Mouse (Mus musculus) liver, adult (tissue): ENCODE results near the gene Il34.

ENCODE experiments used
- GATA4 ChIP-seq: IDR thresholded peaks from 2 replicates; pipeline ENCODE4 v1.6.1; 2014; ENCODE audit warnings: mild to moderate bottlenecking, low read length; ENCODE audit not compliant: insufficient replicate concordance

Gene Il34

DNA sequence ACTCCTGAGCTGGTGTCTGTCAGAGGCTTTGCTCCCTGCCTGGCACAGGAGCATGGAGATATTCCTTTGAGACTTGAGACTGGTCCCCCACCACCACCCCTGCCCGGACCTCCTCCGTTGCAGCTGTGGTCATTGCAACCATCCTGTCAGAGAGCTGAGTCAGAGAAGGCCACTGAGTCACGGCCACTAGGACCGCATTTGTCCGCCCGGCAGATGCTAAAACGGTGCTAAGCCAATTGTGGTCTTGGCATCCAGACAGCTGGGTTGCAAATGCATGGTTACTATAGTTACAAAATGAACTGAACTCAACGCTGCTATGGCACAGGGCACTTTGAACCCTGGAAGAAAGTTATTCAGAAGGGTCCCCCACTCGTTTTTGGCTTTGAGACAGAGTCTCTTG lies 12.2 kb downstream of the Il34 start:
- no peak for TF ChIP-seq GATA4

DNA sequence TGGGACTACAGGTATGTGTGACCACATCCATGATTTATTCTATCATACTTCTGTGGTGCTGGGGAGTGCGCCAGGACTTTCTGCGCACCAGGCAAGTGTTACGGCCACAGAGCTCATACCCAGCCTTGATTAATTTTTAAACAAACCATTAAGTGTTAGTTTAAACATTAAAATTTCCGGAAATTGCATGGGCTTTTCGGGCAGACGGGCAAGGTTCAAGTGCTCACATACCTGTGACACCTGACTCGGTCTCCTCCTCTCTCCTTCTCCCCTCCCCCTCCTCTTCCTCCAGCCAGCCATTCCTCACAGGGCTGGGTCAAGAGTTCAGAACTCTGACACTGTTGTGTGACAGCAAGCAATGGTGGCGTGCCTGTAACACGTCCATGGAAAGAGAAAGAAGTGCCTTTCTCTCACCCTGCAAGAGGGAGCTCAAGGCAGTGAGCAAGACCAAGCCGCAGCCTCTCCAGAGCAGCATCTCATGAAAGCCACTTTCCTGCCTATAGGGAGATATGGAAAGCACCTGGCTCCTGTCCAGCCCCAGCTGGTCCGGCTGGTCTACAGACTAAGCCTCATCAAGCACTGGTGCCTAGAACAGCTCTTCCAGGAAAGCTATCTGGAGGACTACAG lies 13.0 kb downstream of the Il34 start:
- TF ChIP-seq GATA4, result no peak

DNA sequence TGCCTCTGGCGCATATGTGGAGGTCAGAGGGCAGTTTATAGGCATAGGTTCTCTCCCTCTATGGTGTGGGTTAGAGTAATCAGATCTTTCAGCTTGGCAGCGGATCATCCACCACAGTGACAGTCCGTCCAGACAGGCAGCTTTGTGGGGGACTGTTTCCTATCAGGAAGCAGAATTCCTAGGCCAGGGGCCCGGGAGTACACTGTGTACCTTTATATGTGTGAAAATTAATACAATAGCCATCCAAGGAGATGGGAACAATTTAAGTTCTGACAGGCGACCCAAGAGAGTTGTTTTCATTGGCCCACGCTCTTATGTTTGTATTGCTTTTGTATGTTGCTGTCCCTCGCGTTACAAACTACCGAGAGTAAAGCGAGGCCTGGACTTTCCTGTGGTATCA lies 14.6 kb downstream of the Il34 start:
- no peak for TF ChIP-seq GATA4

DNA sequence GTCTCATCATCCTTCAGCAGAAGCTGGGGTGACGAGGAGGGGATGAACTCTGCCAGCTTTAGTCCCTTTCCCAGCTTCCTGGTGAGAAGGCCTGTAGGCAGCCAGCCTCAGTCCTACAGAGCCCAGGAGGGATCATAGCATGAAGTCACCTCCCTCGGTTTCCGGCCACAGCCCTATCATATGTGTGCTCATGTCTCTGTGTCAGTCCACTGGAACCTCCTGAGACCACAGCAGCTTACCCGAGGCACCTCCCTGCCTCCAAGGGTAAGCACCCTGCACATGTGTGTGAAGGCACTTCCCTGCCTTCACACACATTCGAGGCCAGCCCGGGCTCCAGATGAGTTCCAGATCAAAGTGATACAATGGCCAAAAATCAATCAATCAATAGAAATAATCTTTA lies 15.5 kb downstream of the Il34 start:
- TF ChIP-seq GATA4, result no peak

DNA sequence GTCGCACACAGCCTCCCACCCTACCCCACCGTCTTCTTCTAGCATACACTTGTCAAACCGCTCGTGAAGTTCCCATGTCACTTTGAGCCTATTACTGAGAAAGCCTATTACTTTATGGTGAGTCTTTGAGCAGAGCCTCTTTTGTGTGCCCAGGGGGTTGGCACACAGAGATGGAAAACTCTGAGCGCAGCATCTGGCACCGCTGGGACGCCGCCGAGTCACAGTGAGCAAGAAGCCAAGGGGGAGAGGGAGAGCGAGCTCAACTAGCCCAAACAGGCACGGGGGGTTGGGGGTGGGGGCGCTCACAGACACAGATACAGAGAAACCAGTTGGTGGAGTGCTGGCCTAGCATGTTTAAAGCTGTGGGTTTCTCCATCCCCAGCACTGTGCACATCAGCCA lies 16.2 kb downstream of the Il34 start:
- TF ChIP-seq GATA4, result no peak

DNA sequence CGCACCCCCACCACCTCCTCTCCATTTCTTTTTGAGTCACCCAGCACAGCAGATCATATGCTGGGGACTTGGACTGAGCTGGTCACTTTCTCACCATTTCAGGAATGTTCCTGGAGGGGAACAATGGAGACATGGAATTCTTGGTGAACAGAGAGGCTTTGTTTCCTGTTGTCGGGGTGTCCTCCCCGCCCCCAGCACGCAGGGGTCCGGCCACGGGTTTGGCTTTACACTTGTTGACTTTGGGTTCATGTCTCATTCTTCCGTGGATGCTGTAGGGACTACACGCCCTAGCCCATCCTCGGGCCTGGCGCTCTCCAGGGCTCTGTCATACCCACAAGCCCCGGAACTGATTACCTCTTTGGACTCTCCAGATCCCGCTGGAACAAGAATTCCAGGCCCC lies 16.7 kb downstream of the Il34 start:
- no peak for TF ChIP-seq GATA4

DNA sequence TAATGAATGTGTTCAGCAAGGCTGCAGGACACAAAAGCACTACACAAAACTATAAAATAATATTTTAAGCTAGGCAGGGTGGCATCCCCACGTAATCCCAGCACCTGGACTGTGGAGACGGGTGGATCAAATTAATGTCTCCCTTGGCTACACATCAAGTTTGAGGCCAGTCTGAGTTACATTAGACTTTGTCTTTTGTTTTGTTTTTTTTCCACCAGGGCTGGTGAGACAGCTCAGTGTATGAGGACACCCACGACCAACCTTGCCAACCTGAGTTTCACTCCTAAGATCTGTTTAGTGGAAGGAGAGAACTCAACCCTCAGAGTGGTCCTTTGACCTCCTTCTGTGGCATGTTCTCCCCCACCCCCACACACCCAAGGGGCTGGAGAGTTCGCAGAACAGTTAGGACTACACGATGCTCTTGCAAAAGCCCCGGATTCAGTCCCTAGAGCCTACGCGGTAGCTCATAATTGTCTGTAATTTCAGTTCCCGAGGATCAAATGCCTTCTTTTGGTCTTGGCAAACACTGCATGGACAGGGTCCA lies 18.2 kb downstream of the Il34 start:
- TF ChIP-seq GATA4, result no peak

DNA sequence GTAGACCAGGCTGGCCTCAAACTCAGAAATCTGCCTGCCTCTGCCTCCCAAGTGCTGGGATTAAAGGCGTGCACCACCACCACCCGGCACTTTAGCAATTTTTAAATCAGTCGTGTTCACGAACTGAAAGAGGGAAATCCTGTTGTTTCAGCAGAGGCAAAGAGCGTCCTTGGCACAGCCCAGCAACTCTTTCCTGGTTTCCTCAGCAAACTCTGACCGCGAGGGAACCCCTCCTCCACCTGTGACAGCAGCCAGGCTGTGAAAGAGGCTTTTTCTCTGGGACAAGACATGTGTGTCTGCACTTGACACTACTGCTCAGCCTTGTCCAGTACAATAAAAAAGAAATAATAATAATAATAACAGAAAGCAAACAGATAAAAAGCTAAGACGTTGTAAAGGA lies 18.8 kb downstream of the Il34 start:
- TF ChIP-seq GATA4, result no peak

DNA sequence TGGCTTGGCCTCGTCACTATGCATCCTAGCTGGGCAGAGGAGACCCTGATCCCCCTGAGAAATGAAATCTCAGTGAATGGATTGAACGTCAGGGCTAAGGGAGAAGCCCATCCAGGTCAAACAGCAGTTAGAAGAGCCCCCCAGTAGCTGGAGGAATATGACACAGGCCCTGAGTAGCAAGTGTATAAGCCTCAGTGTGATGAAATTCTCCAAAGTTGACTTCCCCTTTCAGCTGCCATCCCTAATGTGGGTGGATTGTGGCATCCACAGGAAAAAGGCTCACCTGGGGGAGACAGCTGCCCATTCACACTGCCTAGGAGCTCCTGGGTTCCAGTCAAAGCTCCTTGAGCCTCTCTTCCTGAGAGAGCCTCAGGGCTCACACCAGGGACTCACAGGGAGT lies 20.4 kb downstream of the Il34 start:
- no peak for TF ChIP-seq GATA4

DNA sequence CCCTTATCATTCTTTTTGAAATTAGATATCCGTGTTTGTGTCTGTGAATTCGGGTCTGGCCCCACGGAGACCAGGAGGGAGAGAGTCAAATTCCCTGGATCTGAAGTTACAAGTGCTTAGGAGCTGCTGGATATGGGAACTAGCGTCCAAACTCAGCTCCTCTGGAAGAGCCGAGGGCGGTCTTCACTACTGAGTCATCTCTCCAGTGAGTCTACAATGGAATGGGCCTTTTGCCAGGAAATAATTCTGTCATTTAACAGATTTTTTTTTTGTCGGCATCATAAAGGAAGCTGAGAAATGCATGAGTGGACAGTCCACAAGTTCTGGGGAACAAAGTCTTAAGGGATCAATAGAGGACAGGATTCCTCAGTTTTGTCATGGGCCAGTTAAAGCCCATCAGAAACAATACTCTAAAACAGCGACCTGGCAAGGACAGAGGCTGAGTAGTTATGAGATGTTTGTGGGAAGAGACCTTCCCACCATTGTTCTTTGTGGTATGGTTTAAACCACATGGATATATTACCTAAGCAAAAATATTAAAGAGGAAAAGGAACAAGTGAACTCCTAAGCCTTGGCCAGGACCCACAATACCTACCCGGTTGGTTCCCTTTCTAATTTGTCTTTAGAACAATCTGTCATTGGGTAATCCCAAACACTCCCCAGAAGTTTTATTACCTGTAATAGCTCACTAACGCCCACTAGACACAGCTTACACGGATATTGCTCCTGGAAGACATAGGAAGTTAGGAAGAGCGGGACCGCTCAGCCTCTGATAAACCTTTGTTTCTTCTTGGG lies 25.6 kb downstream of the Il34 start:
- no peak for TF ChIP-seq GATA4

DNA sequence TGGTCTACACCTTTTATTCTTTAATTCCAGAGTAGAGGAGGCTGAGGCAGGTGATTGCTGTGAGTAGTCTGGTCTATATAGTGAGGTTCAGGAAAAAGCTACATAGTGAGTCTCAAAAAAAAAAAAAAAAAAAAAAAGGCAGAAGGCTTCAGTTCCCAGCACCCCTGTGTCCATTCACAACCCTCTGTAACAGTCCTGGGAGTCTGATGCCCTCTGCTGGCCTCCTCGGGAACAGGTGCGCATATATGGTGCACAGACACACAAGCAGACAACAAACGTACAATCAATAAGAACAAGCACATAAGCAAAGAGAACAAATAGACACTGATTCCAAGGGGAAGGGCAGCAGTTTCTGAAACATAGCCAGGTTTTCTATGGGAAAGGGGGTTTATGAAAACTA lies 29.4 kb downstream of the Il34 start:
- no peak for TF ChIP-seq GATA4

DNA sequence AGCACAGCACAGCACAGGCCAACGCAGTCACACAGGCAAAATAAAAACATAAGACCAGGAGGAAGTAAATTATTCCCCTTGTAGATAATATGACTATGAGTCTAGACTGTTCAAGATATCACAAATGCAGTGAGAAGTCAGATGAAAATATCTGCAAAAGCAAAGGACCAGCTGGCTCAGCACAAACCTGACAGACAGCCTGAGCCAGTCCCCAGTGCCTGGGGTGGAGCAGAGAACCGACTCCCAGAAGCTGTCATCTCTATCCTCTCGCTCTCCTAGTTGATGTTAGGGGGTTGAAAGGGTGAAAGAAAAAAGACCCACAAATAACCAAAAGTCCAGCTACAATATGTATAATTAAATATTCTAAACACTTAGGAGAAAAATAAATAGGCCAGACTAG lies 30.0 kb downstream of the Il34 start:
- no peak for TF ChIP-seq GATA4

DNA sequence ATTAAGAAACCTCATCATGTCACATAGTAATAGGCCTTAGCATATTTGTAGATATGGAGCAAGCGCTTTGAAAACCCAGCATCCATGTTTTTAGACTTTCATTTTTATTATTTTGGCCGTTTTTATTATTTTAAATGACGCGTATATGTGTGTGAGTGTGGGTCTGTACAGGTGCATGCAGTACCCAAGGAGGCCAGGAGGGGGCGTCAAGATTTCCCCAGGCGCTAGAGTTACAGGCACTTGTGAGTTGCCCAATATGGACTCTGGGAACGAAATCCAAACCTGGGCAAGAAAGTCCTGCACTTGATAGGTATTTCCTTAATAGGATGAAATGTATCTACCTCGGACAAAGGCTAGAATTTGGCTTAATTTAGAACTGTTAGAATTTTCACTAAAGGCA lies 30.4 kb downstream of the Il34 start:
- TF ChIP-seq GATA4, result no peak

DNA sequence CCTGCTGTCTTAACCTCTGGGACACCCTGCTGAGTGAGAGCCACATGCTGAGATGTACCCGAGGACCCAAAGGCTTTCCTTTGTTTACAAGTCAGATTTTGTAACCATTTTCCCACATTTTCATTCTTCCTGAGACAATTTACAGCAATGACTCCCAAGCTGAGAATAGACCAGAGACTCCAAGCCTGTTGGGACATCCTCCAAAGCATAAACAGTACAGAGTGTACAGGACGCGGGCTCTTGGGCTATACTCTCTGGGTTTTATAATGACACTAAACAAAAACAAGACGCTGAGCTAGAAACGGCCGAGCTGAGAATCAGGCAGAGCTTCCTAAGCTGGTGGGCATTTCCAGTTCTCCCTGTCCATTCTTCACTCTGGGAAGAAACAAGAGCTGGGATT lies 31.0 kb downstream of the Il34 start:
- no peak for TF ChIP-seq GATA4

DNA sequence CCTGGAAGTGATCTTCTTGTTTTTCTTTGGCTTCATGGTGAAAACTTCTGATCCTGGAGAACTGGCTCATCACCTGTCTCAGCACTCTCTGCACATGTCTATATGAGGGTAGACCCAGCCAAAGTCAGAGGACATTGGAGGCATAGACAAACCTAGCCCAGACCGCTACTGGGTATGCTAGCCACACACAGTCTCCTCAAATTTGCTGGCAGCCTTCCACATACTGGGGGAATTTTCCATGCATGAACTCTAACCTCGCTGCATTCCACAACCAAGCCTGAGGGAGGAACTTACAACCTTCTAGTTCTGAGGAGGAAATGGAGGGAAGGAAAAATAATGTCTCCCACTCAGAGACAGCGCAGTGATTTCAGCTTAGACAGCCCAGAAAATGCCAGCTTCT lies 31.7 kb downstream of the Il34 start:
- TF ChIP-seq GATA4, result no peak

DNA sequence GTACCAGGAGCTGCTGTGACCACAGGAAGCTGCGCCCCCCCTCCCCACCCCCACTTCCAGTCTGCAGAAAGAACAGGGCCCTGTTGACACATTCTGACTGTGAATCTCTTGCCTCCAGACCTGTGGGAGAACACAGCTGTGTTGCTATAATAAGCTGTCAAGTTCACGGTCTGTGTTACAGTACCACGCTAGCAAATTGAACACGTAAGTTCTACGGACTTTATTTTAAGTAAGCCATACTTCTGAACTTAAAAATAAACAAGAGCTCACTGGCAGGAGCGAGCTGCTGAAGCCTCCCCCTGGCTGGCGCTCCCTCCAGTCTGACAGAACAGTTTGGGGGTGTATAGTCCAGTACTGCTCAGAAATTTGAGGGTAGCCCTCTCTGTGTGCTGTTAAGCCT lies 33.3 kb downstream of the Il34 start:
- no peak for TF ChIP-seq GATA4

DNA sequence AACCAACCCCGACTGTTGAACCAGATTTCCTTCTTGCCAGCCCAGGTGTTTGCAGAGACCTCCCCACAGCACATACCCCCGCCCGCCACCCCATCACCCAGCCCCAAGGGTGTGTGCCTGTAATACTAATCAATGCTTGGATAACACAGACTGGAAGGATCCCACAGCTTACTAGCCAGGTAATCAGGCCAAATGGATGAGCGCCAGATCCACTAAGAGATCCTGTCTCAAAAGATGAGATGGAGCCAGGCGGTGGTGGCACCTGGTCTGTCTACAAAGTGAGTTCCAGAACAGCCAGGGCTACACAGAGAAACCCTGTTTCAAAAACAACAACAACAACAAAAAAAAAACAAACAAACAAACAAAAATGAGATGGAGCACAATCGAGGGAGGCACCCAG lies 38.5 kb downstream of the Il34 start:
- TF ChIP-seq GATA4, result no peak

DNA sequence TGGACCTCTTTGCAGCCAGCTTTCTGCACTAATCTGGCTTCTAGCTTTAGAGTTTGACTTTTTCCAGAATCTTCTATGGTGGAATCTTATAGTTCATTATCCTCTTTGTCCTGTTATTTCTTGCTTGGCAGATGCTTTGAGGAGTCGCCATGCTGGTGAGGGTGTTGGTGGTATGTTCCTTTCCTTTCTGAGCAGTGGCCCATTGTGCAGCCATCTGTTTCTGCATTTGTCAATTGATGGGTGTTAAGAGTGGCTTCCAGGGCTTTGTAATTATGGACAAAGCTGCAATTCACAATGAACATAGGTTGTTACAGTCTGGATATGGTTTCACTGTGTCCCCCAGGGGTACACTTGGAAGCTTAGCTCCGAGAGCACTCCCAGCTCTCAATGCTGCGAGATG lies 41.1 kb downstream of the Il34 start:
- TF ChIP-seq GATA4, result no peak

DNA sequence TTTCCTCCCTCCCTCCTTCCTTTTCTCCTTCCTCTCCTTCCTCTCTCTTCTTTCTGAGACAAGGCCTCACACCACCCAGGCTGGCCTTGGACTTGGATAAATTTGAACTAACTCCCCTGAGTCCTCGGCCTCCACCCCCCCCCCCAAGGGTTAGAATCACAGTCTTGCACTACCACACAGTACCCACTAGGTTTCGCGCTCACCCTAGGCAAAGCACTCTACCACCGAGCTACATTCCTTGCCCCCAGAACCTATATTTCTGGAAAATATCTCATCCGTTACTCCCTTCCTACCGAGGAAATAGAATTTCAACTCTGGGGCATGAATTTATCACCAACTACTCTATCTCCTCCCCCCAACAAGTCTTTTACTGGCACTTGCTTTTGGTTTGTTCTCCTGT lies 43.7 kb downstream of the Il34 start:
- TF ChIP-seq GATA4, result no peak
